Mouse (Mus musculus): Measurements from ENCODE around the gene Hsd17b6. TPM values are rescaled to one million over a fixed set of nuclear protein-coding genes. Genes with fewer than 3 reads are reported as not detected.

The Hsd17b6 gene
- polyA plus RNA-seq, 1 experiment from 2014 or later = not detected

GRCm38 (mm10) chr10:128037921-128038320 lies 30.5 kb upstream of the Hsd17b6 start:
- 84% methylated on average over 3 of the region's 3 CpGs for WGBS
- H3K27ac ChIP-seq = 0 out of 2 replicates have a peak overlapping the region, but pooled peaks have one; percentile 7
- H3K36me3 ChIP-seq = peaks cover 44% of the 10 kb centered on the region
- H3K9me3 ChIP-seq (replicated peaks) = no peaks in the 10 kb centered on the region
- H3K4me2 ChIP-seq (replicated peaks) = peak overlapping the region; percentile 22; the same call in 1 of the 2 replicates
- ATAC-seq (ENCODE audit: low FRiP score) = no peak
- H3K4me3 ChIP-seq = no peak overlapping the region
- no peak overlapping the region for H3K9ac ChIP-seq
- H3K4me1 ChIP-seq = peaks cover 29% of the 10 kb centered on the region
- no peaks in the 10 kb centered on the region for H3K27me3 ChIP-seq

- peak overlapping the region; percentile 40; the same call in 1 of the 2 replicates for H3K27ac ChIP-seq
- peak overlapping the region; percentile 90 for H3K4me2 ChIP-seq (replicated peaks)
- ATAC-seq (ENCODE audit: low FRiP score) = no peak
- H3K9ac ChIP-seq = peak overlapping the region; percentile 97
- peaks cover 28% of the 10 kb centered on the region for H3K4me1 ChIP-seq
- peaks cover 37% of the 10 kb centered on the region for H3K36me3 ChIP-seq
- peak overlapping the region; percentile 93 for H3K4me3 ChIP-seq
- no peaks in the 10 kb centered on the region for H3K27me3 ChIP-seq
- H3K9me3 ChIP-seq (replicated peaks) = no peaks in the 10 kb centered on the region
- WGBS = 9% methylated on average over 10 of the region's 10 CpGs
These were observed 29.5 kb upstream of the Hsd17b6 start for GRCm38 (mm10) chr10:128036746-128037425.

DNA sequence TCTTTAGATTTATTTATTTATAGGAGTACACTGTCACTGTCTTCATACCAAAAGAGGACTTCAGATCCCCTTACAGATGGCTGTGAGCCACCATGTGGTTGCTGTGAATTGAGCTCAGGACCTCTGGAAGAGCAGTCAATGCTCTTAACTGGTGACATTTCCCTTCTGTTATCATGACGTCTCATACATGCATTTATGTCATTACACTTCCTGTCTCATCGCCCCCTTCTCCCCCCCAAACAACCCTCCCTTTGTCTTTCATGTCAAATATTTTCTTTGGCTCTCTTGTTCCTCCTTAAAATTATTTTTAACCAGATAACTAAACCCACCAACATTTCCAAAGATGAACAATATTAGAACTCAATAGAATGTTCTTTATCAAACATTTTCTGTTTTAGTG lies 23.4 kb upstream of the Hsd17b6 start:
- ATAC-seq (ENCODE audit: low FRiP score) = no peak
- peaks cover 18% of the 10 kb centered on the region for H3K36me3 ChIP-seq
- 83% methylated on average over 2 of the region's 2 CpGs for whole genome bisulfite sequencing
- no peak overlapping the region for H3K4me2 ChIP-seq (replicated peaks)
- H3K4me3 ChIP-seq = no peak overlapping the region
- no peak overlapping the region for H3K27ac ChIP-seq
- H3K9ac ChIP-seq = no peak overlapping the region
- no peaks in the 10 kb centered on the region for H3K27me3 ChIP-seq
- peaks cover 5% of the 10 kb centered on the region for H3K4me1 ChIP-seq
- H3K9me3 ChIP-seq (replicated peaks) = no peaks in the 10 kb centered on the region

DNA sequence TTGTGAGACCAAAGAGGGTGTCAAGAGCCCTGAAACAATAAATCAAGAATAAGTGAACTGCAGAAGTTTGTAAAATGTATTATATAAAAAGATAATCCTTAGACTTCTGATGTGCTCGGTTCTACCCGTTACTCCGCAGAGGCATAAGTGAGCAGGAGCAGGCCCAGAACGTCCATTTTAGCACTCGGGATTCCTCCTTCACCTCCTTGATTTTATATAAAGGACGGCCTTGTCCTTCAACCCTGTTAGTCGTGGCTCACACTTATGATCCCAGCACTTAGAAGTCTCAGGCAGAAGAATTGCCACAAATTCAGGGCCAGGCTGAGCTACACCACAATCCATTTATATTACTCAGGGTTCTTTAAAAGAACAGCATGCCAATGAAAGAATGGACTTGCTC lies 22.5 kb upstream of the Hsd17b6 start:
- Histone ChIP-seq H3K9me3 (replicated peaks) (no peaks in the 10 kb centered on the region), H3K4me1 (peaks cover 4% of the 10 kb centered on the region), H3K36me3 (peaks cover 24% of the 10 kb centered on the region), H3K4me2 (replicated peaks) (no peak overlapping the region), H3K9ac (no peak overlapping the region), H3K27ac (no peak overlapping the region), H3K27me3 (no peaks in the 10 kb centered on the region), H3K4me3 (no peak overlapping the region)
- WGBS = 95% methylated on average over 7 of the region's 7 CpGs
- no peak for ATAC-seq (ENCODE audit: low FRiP score)

- WGBS = 95% methylated on average over 10 of the region's 10 CpGs
- Histone ChIP-seq H3K9ac (no peak overlapping the region), H3K9me3 (replicated peaks) (no peaks in the 10 kb centered on the region), H3K4me2 (replicated peaks) (no peak overlapping the region), H3K36me3 (peaks cover 45% of the 10 kb centered on the region), H3K27ac (no peak overlapping the region), H3K27me3 (no peaks in the 10 kb centered on the region), H3K4me3 (no peak overlapping the region), H3K4me1 (no peaks in the 10 kb centered on the region)
- ATAC-seq (ENCODE audit: low FRiP score) = no peak
These were observed 16.1 kb upstream of the Hsd17b6 start for GRCm38 (mm10) chr10:128023496-128023895.

GRCm38 (mm10) chr10:128022196-128022595 lies 14.8 kb upstream of the Hsd17b6 start:
- peaks cover 47% of the 10 kb centered on the region for H3K36me3 ChIP-seq
- no peaks in the 10 kb centered on the region for H3K9me3 ChIP-seq (replicated peaks)
- H3K4me3 ChIP-seq = no peak overlapping the region
- H3K4me2 ChIP-seq (replicated peaks) = no peak overlapping the region
- no peaks in the 10 kb centered on the region for H3K27me3 ChIP-seq
- ATAC-seq (ENCODE audit: low FRiP score) = no peak
- no peak overlapping the region for H3K27ac ChIP-seq
- H3K4me1 ChIP-seq = no peaks in the 10 kb centered on the region
- H3K9ac ChIP-seq = no peak overlapping the region
- WGBS = 97% methylated on average over 5 of the region's 5 CpGs

DNA sequence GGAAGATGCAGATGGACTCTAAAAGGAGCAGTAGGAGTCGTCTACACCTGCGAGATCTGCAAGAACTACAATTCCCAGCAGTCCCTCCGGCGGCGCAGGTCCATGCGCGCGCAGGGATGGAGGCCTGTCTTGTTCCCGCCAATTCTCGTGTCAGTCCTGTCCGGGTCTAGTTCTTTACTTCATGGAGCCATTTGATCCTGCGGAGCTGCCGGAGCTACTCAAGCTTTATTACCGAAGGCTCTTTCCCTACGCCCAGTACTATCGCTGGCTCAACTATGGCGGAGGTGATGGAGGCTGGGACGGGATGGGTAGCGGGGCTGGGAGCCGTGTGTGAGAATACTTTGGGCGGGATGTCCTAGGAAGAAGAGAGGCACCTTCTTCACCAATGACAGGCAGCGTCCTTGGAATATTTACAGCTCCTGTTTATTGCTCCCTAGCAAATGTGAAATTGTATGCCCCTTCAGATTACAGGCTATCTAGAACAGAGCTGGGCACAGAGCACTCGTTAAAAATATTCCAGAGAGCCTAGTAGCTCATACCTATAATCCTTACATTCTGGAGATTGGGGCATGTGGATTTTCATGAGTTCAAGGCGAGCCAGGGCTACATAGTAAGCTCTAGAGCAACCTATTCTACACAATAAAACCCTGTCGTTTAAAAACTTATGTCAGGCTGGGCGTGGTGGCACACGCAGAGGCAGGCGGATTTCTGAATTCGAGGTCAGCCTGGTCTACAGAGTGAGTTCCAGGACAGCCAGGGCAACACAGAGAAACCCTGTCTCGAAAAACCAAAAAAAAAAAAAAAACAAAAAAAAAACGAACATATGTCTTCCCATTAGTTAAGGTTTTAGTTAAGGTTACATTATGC lies 7.9 kb upstream of the Hsd17b6 start, which contains the start of gene Prim1:
Gene Prim1, plus strand, starts transcription at position 101 of the 867 bp plus-strand sequence.
- Histone ChIP-seq H3K4me2 (replicated peaks) (peak within 1 kb of the TSS; percentile 65), H3K9ac (peak within 1 kb of the TSS; percentile 67), H3K4me1 (no peaks in the 10 kb centered on the region; the same call in 1 of the 2 replicates), H3K27ac (peak within 1 kb of the TSS; percentile 70), H3K9me3 (replicated peaks) (no peaks in the 10 kb centered on the region), H3K36me3 (peaks cover 6% of the 10 kb centered on the region), H3K27me3 (no peaks in the 10 kb centered on the region), H3K4me3 (peak within 1 kb of the TSS; percentile 66)
- ATAC-seq (ENCODE audit: low FRiP score) = peak; percentile 95
- whole genome bisulfite sequencing = 7% methylated on average over 31 of the region's 31 CpGs

DNA sequence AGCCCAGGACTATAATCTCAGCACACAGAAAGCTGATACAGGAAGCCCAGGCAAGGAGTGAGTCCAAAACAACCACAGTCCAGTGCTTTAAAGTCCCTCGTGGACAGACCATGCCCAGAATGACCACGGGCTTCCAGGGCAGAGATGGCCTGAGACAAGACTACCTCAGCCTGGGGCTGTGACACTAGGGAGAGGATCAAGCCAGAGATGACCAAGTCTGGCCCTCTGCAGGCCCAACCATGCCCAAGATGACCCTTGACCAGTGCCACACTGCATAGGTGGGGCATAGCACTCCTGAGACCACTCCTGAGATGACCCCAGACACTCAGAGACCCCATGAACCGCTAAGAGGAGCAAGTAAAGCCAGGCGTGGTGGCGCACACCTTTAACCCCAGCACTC lies 2.3 kb upstream of the Hsd17b6 start:
- H3K4me3 ChIP-seq = no peak overlapping the region
- H3K36me3 ChIP-seq = no peaks in the 10 kb centered on the region
- H3K27ac ChIP-seq = no peak overlapping the region
- no peaks in the 10 kb centered on the region for H3K27me3 ChIP-seq
- no peaks in the 10 kb centered on the region for H3K9me3 ChIP-seq (replicated peaks)
- WGBS = 78% methylated on average over 5 of the region's 5 CpGs
- H3K9ac ChIP-seq = no peak overlapping the region
- no peak overlapping the region for H3K4me2 ChIP-seq (replicated peaks)
- ATAC-seq (ENCODE audit: low FRiP score) = no peak
- H3K4me1 ChIP-seq = no peaks in the 10 kb centered on the region

- WGBS = 5% methylated on average over 4 of the region's 4 CpGs
- H3K9ac ChIP-seq = no peak overlapping the region
- no peaks in the 10 kb centered on the region for H3K4me1 ChIP-seq
- H3K27ac ChIP-seq = no peak overlapping the region
- ATAC-seq (ENCODE audit: low FRiP score) = peak; percentile 76; the same call in 1 of the 2 replicates
- no peaks in the 10 kb centered on the region for H3K36me3 ChIP-seq
- no peak overlapping the region for H3K4me2 ChIP-seq (replicated peaks)
- no peaks in the 10 kb centered on the region for H3K9me3 ChIP-seq (replicated peaks)
- no peak overlapping the region for H3K4me3 ChIP-seq
- H3K27me3 ChIP-seq = no peaks in the 10 kb centered on the region
These were observed 937 bp upstream of the Hsd17b6 start for GRCm38 (mm10) chr10:128008207-128008889.

- 91% methylated on average over 8 of the region's 8 CpGs for WGBS
- Histone ChIP-seq H3K36me3 (no peaks in the 10 kb centered on the region), H3K4me1 (no peaks in the 10 kb centered on the region), H3K9me3 (replicated peaks) (no peaks in the 10 kb centered on the region), H3K4me3 (no peak overlapping the region), H3K9ac (no peak overlapping the region), H3K27ac (no peak overlapping the region), H3K27me3 (no peaks in the 10 kb centered on the region), H3K4me2 (replicated peaks) (no peak overlapping the region)
- ATAC-seq (ENCODE audit: low FRiP score) = no peak
These were observed 1.9 kb downstream of the Hsd17b6 start for GRCm38 (mm10) chr10:128005479-128005878.

- 85% methylated on average over 10 of the region's 10 CpGs for WGBS
- Histone ChIP-seq H3K27ac (no peak overlapping the region), H3K4me3 (no peak overlapping the region), H3K9ac (no peak overlapping the region), H3K9me3 (replicated peaks) (no peaks in the 10 kb centered on the region), H3K27me3 (no peaks in the 10 kb centered on the region), H3K4me1 (no peaks in the 10 kb centered on the region), H3K36me3 (no peaks in the 10 kb centered on the region), H3K4me2 (replicated peaks) (no peak overlapping the region)
- ATAC-seq (ENCODE audit: low FRiP score) = no peak
These were observed 2.5 kb downstream of the Hsd17b6 start for GRCm38 (mm10) chr10:128004918-128005317.

DNA sequence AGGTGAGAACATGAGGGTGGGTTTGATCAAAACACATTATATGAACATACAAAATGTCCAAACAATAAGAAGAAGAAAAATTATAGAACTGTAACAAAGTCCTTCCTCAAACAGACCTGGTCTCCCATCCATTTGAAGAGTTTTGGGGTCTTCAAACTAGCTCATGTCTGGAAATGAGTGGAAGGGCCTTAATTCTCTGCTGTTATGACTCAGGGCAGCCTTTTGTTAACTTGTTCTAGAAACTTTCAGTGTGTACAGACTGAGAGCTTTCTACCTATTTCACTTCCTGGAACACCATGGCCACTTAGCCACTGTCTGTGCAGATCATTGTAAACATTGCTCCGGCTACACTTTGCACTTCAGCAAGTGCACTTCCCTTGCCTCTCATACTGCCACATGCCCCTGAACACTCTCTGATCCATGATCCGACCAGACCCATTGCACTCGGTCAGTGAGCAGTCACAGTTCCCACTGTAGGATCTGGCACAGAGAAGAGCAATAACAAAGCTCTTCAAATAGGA lies 4.1 kb downstream of the Hsd17b6 start:
- H3K4me1 ChIP-seq = no peaks in the 10 kb centered on the region
- H3K9ac ChIP-seq = no peak overlapping the region
- no peaks in the 10 kb centered on the region for H3K36me3 ChIP-seq
- no peak overlapping the region for H3K27ac ChIP-seq
- no peaks in the 10 kb centered on the region for H3K9me3 ChIP-seq (replicated peaks)
- no peak overlapping the region for H3K4me3 ChIP-seq
- no peak for ATAC-seq (ENCODE audit: low FRiP score)
- 86% methylated on average over 3 of the region's 3 CpGs for WGBS
- no peaks in the 10 kb centered on the region for H3K27me3 ChIP-seq
- H3K4me2 ChIP-seq (replicated peaks) = no peak overlapping the region
